Comparison of ENCODE assay signal across 20 mouse cellular contexts in genomic region chr7:127607150-127607549, GRCm38 (mm10). TPM values are rescaled to one million over a fixed set of nuclear protein-coding genes. Genes with fewer than 3 reads are reported as not detected.
DNase-seq lines count a peak whose midpoint lies in the region; ATAC-seq lines count a peak whose summit lies in the region.
"Had no signal": no experiment of that assay in that cellular context is flagged by ENCODE, and none has a peak within 500 bp of the region (broad histone marks: within the 10 kb centered on the region; RNA-seq: fewer than 3 reads in every experiment).

No protein-coding gene starts in this region.

- DNase-seq in midbrain, embryonic 11.5 days (ENCODE audit: low spot score, missing footprints): peak; percentile 73
- no peak for DNase-seq in midbrain, embryonic 14.5 days
- DNase-seq in lung, postnatal 10 days: peak; percentile 62
- DNase-seq in lung, postnatal 4 days: peak; percentile 51 to 64
- DNase-seq in left cerebral cortex, postnatal 10 days (ENCODE audit: extremely low spot score in 1 of 2, low spot score in 2 of 2): no peak
- DNase-seq in cerebellum, adult 18-20 months: no peak
- DNase-seq: adrenal gland, postnatal 14 days; cerebellum, adult 9-11 months; cerebellum, postnatal 36 days had no signal

- H3K27ac ChIP-seq in midbrain, embryonic 11.5 days (ENCODE audit: low read depth, low read length): no peak overlapping the region
- H3K27ac ChIP-seq in midbrain, embryonic 14.5 days (replicated peaks; ENCODE audit: low read depth, low read length): no peak overlapping the region
- H3K27ac ChIP-seq in forebrain, embryonic 16.5 days (ENCODE audit: low read length): no peak overlapping the region
- H3K27ac ChIP-seq: embryonic facial prominence, embryonic 10.5 days; hindbrain, embryonic 10.5 days; hindbrain, embryonic 14.5 days had no signal

- no peaks in the 10 kb centered on the region for H3K4me1 ChIP-seq in midbrain, embryonic 11.5 days (ENCODE audit: control insufficient read depth, insufficient read depth, low read length)
- H3K4me1 ChIP-seq in midbrain, embryonic 14.5 days (ENCODE audit: control insufficient read depth, insufficient read depth, low read length): no peaks in the 10 kb centered on the region
- H3K4me1 ChIP-seq in forebrain, embryonic 16.5 days (replicated peaks; ENCODE audit: control insufficient read depth, insufficient read depth, low read length): no peaks in the 10 kb centered on the region
- H3K4me1 ChIP-seq: embryonic facial prominence, embryonic 10.5 days; heart, embryonic 12.5 days; hindbrain, embryonic 10.5 days had no signal

- H3K9ac ChIP-seq in midbrain, embryonic 11.5 days (ENCODE audit: low read length): no peak overlapping the region
- H3K9ac ChIP-seq in midbrain, embryonic 14.5 days (replicated peaks; ENCODE audit: low read length): no peak overlapping the region
- no peak overlapping the region for H3K9ac ChIP-seq in forebrain, embryonic 16.5 days (replicated peaks; ENCODE audit: low read depth, low read length)
- H3K9ac ChIP-seq: heart, embryonic 12.5 days; hindbrain, embryonic 14.5 days had no signal

- 83% methylated on average over 6 of the region's 6 CpGs for WGBS in midbrain, embryonic 11.5 days
- 88% methylated on average over 6 of the region's 6 CpGs for WGBS in midbrain, embryonic 14.5 days
- WGBS in forebrain, embryonic 16.5 days: 87% methylated on average over 6 of the region's 6 CpGs

- H3K36me3 ChIP-seq in midbrain, embryonic 11.5 days (ENCODE audit: control insufficient read depth, insufficient read depth, low read length): peaks cover 42% of the 10 kb centered on the region
- H3K36me3 ChIP-seq in midbrain, embryonic 14.5 days (ENCODE audit: control insufficient read depth, insufficient read depth, low read length): peaks cover 90% of the 10 kb centered on the region
- peaks cover 34% of the 10 kb centered on the region for H3K36me3 ChIP-seq in forebrain, embryonic 16.5 days (ENCODE audit: control insufficient read depth, insufficient read depth)

- intact Hi-C loops in left cerebral cortex, postnatal 10 days (cut with DNase I): no loop called here

- H3K27me3 ChIP-seq in midbrain, embryonic 11.5 days (ENCODE audit: control insufficient read depth, insufficient read depth, low read length): no peaks in the 10 kb centered on the region
- no peaks in the 10 kb centered on the region for H3K27me3 ChIP-seq in midbrain, embryonic 14.5 days (ENCODE audit: control insufficient read depth, insufficient read depth, low read length)
- no peaks in the 10 kb centered on the region for H3K27me3 ChIP-seq in forebrain, embryonic 16.5 days (replicated peaks; ENCODE audit: control insufficient read depth, insufficient read depth, low read length)
- H3K27me3 ChIP-seq: heart, embryonic 12.5 days had no signal

- H3K4me3 ChIP-seq in midbrain, embryonic 11.5 days (ENCODE audit: low read depth, low read length): no peak overlapping the region
- H3K4me3 ChIP-seq in midbrain, embryonic 14.5 days (replicated peaks; ENCODE audit: low read depth, low read length): no peak overlapping the region
- no peak overlapping the region for H3K4me3 ChIP-seq in forebrain, embryonic 16.5 days (replicated peaks; ENCODE audit: low read length)
- H3K4me3 ChIP-seq: embryonic facial prominence, embryonic 10.5 days; heart, embryonic 12.5 days; hindbrain, embryonic 10.5 days had no signal

- no peak overlapping the region for H3K4me2 ChIP-seq in midbrain, embryonic 11.5 days
- H3K4me2 ChIP-seq in midbrain, embryonic 14.5 days (ENCODE audit: low read length): no peak overlapping the region
- no peak overlapping the region for H3K4me2 ChIP-seq in forebrain, embryonic 16.5 days (ENCODE audit: low read length)
- H3K4me2 ChIP-seq: heart, embryonic 12.5 days; hindbrain, embryonic 14.5 days had no signal

- no peak for ATAC-seq in midbrain, embryonic 11.5 days (ENCODE audit: low FRiP score)
- ATAC-seq in midbrain, embryonic 14.5 days (ENCODE audit: low FRiP score, low TSS enrichment): no peak
- ATAC-seq in forebrain, embryonic 16.5 days: no peak
- ATAC-seq: forebrain, embryonic 14.5 days had no signal

- no peaks in the 10 kb centered on the region for H3K9me3 ChIP-seq in midbrain, embryonic 11.5 days (ENCODE audit: control insufficient read depth, low read length)
- no peaks in the 10 kb centered on the region for H3K9me3 ChIP-seq in midbrain, embryonic 14.5 days (ENCODE audit: control insufficient read depth, low read length)
- H3K9me3 ChIP-seq in forebrain, embryonic 16.5 days (ENCODE audit: control insufficient read depth, low read length): no peaks in the 10 kb centered on the region

RNA-seq across cellular contexts. Expression of gene Zfp629, which starts 8.4 kb away (rescaled TPM):
- polyA plus RNA-seq in midbrain, embryonic 11.5 days (2014; fragmentation: Nextera tagmentation; extraction: Ambion mirVana): 32.1 and 34.4 TPM in 2 replicates
- polyA plus RNA-seq in midbrain, embryonic 14.5 days (2014; fragmentation: Nextera tagmentation; extraction: Ambion mirVana): 22.4 and 31.6 TPM in 2 replicates
- total RNA-seq in left cerebral cortex, postnatal 10 days (2021): 10 to 100 TPM; 22.3 to 29.8 TPM
- polyA plus RNA-seq in forebrain, embryonic 16.5 days (2015; fragmentation: Nextera tagmentation; extraction: Ambion mirVana): 19.4 and 20.4 TPM in 2 replicates

RNA-seq across cellular contexts. Expression of gene Rnf40, which starts 18.6 kb away (rescaled TPM):
- 36.5 and 39.2 TPM in 2 replicates for polyA plus RNA-seq in midbrain, embryonic 11.5 days (2014; fragmentation: Nextera tagmentation; extraction: Ambion mirVana)
- polyA plus RNA-seq in midbrain, embryonic 14.5 days (2014; fragmentation: Nextera tagmentation; extraction: Ambion mirVana): 40.7 and 45.0 TPM in 2 replicates
- total RNA-seq in left cerebral cortex, postnatal 10 days (2021): 10 to 100 TPM; 63.8 to 64.1 TPM
- polyA plus RNA-seq in forebrain, embryonic 16.5 days (2015; fragmentation: Nextera tagmentation; extraction: Ambion mirVana): 54.1 and 62.7 TPM in 2 replicates

RNA-seq across cellular contexts. Expression of gene Ccdc189, which starts 18.8 kb away (rescaled TPM):
- 13.4 and 15.8 TPM in 2 replicates for polyA plus RNA-seq in midbrain, embryonic 11.5 days (2014; fragmentation: Nextera tagmentation; extraction: Ambion mirVana)
- polyA plus RNA-seq in midbrain, embryonic 14.5 days (2014; fragmentation: Nextera tagmentation; extraction: Ambion mirVana): 9.0 and 12.8 TPM in 2 replicates
- 1 to 10 TPM; 8.1 to 8.3 TPM for total RNA-seq in left cerebral cortex, postnatal 10 days (2021)
- polyA plus RNA-seq in forebrain, embryonic 16.5 days (2015; fragmentation: Nextera tagmentation; extraction: Ambion mirVana): 10.0 and 10.3 TPM in 2 replicates

RNA-seq across cellular contexts. Expression of gene Phkg2, which starts 34.0 kb away (rescaled TPM):
- polyA plus RNA-seq in midbrain, embryonic 11.5 days (2014; fragmentation: Nextera tagmentation; extraction: Ambion mirVana): 55.1 and 56.2 TPM in 2 replicates
- polyA plus RNA-seq in midbrain, embryonic 14.5 days (2014; fragmentation: Nextera tagmentation; extraction: Ambion mirVana): 54.8 and 61.6 TPM in 2 replicates
- 10 to 100 TPM; 71.4 to 76.7 TPM for total RNA-seq in left cerebral cortex, postnatal 10 days (2021)
- polyA plus RNA-seq in forebrain, embryonic 16.5 days (2015; fragmentation: Nextera tagmentation; extraction: Ambion mirVana): 65.2 and 65.7 TPM in 2 replicates

RNA-seq across cellular contexts. Expression of gene Tmem265, which starts 46.0 kb away (rescaled TPM):
- polyA plus RNA-seq in midbrain, embryonic 11.5 days (2014; fragmentation: Nextera tagmentation; extraction: Ambion mirVana): 4.0 and 8.4 TPM in 2 replicates
- 5.1 and 14.5 TPM in 2 replicates for polyA plus RNA-seq in midbrain, embryonic 14.5 days (2014; fragmentation: Nextera tagmentation; extraction: Ambion mirVana)
- 1 to 10 TPM; 1.8 to 4.9 TPM for total RNA-seq in left cerebral cortex, postnatal 10 days (2021)
- 4.0 and 6.2 TPM in 2 replicates for polyA plus RNA-seq in forebrain, embryonic 16.5 days (2015; fragmentation: Nextera tagmentation; extraction: Ambion mirVana)
- total RNA-seq: adrenal gland, postnatal 14 days; gastrocnemius, adult 8-10 months; heart, adult 8-10 months; heart, postnatal 25 days; MEL had no signal
- polyA plus RNA-seq: C2C12 had no signal

Comparison
In these comparisons a context has a peak if more than half of its experiments do, and no peak if none do; other contexts are left out.
1. DNase-seq: peak in midbrain, embryonic 11.5 days (single experiment), lung, postnatal 10 days (single experiment) and lung, postnatal 4 days (2 of 2); none in midbrain, embryonic 14.5 days (single experiment), left cerebral cortex, postnatal 10 days (0 of 2) and cerebellum, adult 18-20 months (0 of 2).